Mouse (Mus musculus) induced T-regulatory cell, adult 2 months (primary cell): ENCODE measurements at regions not wholly inside any gene's neighbourhood (a gene's known extent, or its start where the extent isn't known, plus 50 kb on each side); places are given as distances from the start of the nearest gene placed in this dataset.
"Not testable (repeated sequence)": the region's sequence is repeated elsewhere in the genome, so short reads cannot be mapped to it uniquely, and the experiment has no call there.

ENCODE experiments used
- DNase-seq: peaks from one replicate; pipeline ENCODE4 v3.0.0-alpha.2; 2012; ENCODE audit warnings: low read depth

- not testable (repeated sequence) for DNase-seq
These were observed 233.6 kb downstream of the Utp18 start for GRCm38 (mm10) chr11:93651966-93652365.
